Comparison of ENCODE assay signal across 8 mouse cellular contexts in the genomic region with DNA sequence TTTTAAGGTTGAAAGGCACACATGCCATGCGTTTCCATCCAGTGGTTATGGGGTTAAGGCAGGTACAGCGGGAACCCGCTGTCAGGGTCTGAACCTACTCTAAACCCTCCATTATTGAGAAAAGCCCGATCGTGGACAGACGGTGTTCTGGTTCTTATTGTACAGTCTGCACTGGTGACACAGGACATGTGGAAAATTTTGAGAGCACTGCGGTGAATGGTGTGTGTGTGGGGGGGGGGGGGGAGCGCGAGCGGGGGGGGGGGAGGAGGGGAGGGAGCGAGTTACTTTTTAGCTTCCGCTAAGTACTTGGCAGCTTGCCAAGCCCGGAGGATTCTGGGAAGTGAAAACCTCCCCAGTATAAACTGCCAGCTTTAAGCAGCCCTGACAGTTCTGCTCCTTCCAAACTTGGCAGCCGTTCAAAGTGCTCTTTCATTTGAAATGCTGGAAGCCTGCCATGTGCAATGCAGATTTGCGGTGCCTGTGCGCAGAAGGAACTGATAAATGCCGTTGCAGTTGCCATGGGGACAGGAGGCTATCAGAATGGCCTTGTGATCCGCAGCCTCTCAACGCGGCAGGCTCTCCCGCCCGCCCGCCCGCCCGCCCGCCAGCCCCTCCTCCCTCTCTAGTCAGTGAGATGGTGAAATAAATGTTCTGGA. TPM values are rescaled to one million over a fixed set of nuclear protein-coding genes. Genes with fewer than 3 reads are reported as not detected.
DNase-seq lines count a peak whose midpoint lies in the region; ATAC-seq and TF ChIP-seq lines count a peak whose summit lies in the region.

No protein-coding gene starts in this region.

- no peaks in the 10 kb centered on the region for H3K27me3 ChIP-seq in forebrain, embryonic 15.5 days
- no peaks in the 10 kb centered on the region for H3K27me3 ChIP-seq in liver, postnatal 0 days (ENCODE audit: insufficient read depth, low read length)
- no peaks in the 10 kb centered on the region for H3K27me3 ChIP-seq in neural tube, embryonic 13.5 days

- H3K4me1 ChIP-seq in ES-E14 (ENCODE audit: control insufficient read depth in 2 of 2, insufficient read depth in 2 of 2, low read length in 2 of 2, poor library complexity in 1 of 2), result peaks cover 27 to 42% of the 10 kb centered on the region in 2 experiments
- H3K4me1 ChIP-seq in forebrain, embryonic 15.5 days, result peaks cover 92% of the 10 kb centered on the region
- H3K4me1 ChIP-seq in liver, postnatal 0 days (ENCODE audit: insufficient read depth), result peaks cover 79% of the 10 kb centered on the region
- peaks cover 95% of the 10 kb centered on the region for H3K4me1 ChIP-seq in neural tube, embryonic 13.5 days (replicated peaks)

- TF ChIP-seq CTCF in liver, postnatal 0 days (IDR thresholded peaks at IDR 0.05; ENCODE audit: low read depth), result no peak

- H3K27ac ChIP-seq in ES-E14 (ENCODE audit: insufficient read depth, low read depth, low read length, poor library complexity, severe bottlenecking), result peak overlapping the region; percentile 78
- peak overlapping the region; percentile 100 for H3K27ac ChIP-seq in forebrain, embryonic 15.5 days (replicated peaks)
- peak overlapping the region; percentile 99 for H3K27ac ChIP-seq in liver, postnatal 0 days (ENCODE audit: low read depth)
- H3K27ac ChIP-seq in neural tube, embryonic 13.5 days (replicated peaks), result peak overlapping the region; percentile 100

- peak; percentile 89 for ATAC-seq in forebrain, embryonic 15.5 days (replicated peaks)
- peak; percentile 92 for ATAC-seq in liver, postnatal 0 days
- peak; percentile 90 for ATAC-seq in neural tube, embryonic 13.5 days (ENCODE audit: low read depth)

- in situ Hi-C loops in ES-E14 (cut with MboI; ENCODE audit: low sequenced_read_pairs in 2 of 2, unreplicated experiment in 2 of 2), result no loop called here

- TF ChIP-seq EP300 in liver, postnatal 0 days (IDR thresholded peaks at IDR 0.05; ENCODE audit: low read depth), result peak; percentile 91

- no peak for DNase-seq in ES-E14 (ENCODE audit: low read depth, low spot score)
- peak; percentile 97 for DNase-seq in cerebellum, adult 11-12 months
- peak; percentile 92 for DNase-seq in heart, postnatal 25 days (ENCODE audit: low spot score)
- peak; percentile 99 for DNase-seq in layer of hippocampus, adult 11-12 months (ENCODE audit: low spot score)
- peak; percentile 94 for DNase-seq in liver, postnatal 0 days
- peak; percentile 99 for DNase-seq in telencephalon, adult 2 months (ENCODE audit: low read depth, low spot score)

- no peaks in the 10 kb centered on the region for H3K9me3 ChIP-seq in ES-E14 (ENCODE audit: control insufficient read depth, insufficient read depth, low read depth, low read length)
- no peaks in the 10 kb centered on the region for H3K9me3 ChIP-seq in forebrain, embryonic 15.5 days
- H3K9me3 ChIP-seq in liver, postnatal 0 days (ENCODE audit: low read length), result no peaks in the 10 kb centered on the region
- no peaks in the 10 kb centered on the region for H3K9me3 ChIP-seq in neural tube, embryonic 13.5 days

- peak overlapping the region; percentile 70 for H3K9ac ChIP-seq in ES-E14 (ENCODE audit: insufficient read depth, low read depth, low read length, poor library complexity, severe bottlenecking)
- H3K9ac ChIP-seq in forebrain, embryonic 15.5 days (replicated peaks), result peak overlapping the region; percentile 60
- peak overlapping the region; percentile 74 for H3K9ac ChIP-seq in liver, postnatal 0 days (replicated peaks)
- peak overlapping the region; percentile 73 for H3K9ac ChIP-seq in neural tube, embryonic 13.5 days

- H3K4me2 ChIP-seq in forebrain, embryonic 15.5 days (replicated peaks), result peak overlapping the region; percentile 70
- H3K4me2 ChIP-seq in liver, postnatal 0 days (ENCODE audit: low read depth, low read length), result peak overlapping the region; percentile 92
- H3K4me2 ChIP-seq in neural tube, embryonic 13.5 days, result peak overlapping the region; percentile 63

- no peaks in the 10 kb centered on the region for H3K36me3 ChIP-seq in ES-E14 (ENCODE audit: control insufficient read depth, insufficient read depth, low read length, poor library complexity, severe bottlenecking)
- H3K36me3 ChIP-seq in forebrain, embryonic 15.5 days, result no peaks in the 10 kb centered on the region
- H3K36me3 ChIP-seq in liver, postnatal 0 days (replicated peaks; ENCODE audit: insufficient read depth, low read length), result no peaks in the 10 kb centered on the region
- H3K36me3 ChIP-seq in neural tube, embryonic 13.5 days, result no peaks in the 10 kb centered on the region

- intact Hi-C loops in heart, postnatal 25 days (cut with DNase I), result loop anchor here (2.0 kb wide), 1 partner anchor 60 kb away; no protein-coding TSS in a partner anchor

- 1% methylated on average over 21 of the region's 26 CpGs for WGBS in forebrain, embryonic 15.5 days
- WGBS in liver, postnatal 0 days (ENCODE audit: insufficient replicate concordance), result 0% methylated on average over 22 of the region's 26 CpGs
- under 1% methylated on average over 23 of the region's 26 CpGs for WGBS in neural tube, embryonic 13.5 days

- H3K4me3 ChIP-seq in ES-E14 (ENCODE audit: insufficient read depth in 1 of 2, low read depth in 1 of 2, low read length in 2 of 2, poor library complexity in 1 of 2, severe bottlenecking in 1 of 2), result peak overlapping the region; percentile 57 to 73
- peak overlapping the region; percentile 36 for H3K4me3 ChIP-seq in forebrain, embryonic 15.5 days
- H3K4me3 ChIP-seq in liver, postnatal 0 days (ENCODE audit: low read depth, low read length), result peak overlapping the region; percentile 58
- peak overlapping the region; percentile 30 for H3K4me3 ChIP-seq in neural tube, embryonic 13.5 days

TF ChIP-seq in ES-E14, 5 proteins besides CTCF, POLR2A, EP300 and RAD21:
- TF ChIP-seq ZNF384 (IDR thresholded peaks at IDR 0.05; ENCODE audit: low read depth, low read length) (no peak), CHD2 (IDR thresholded peaks at IDR 0.05; ENCODE audit: low read depth, low read length) (no peak), ZC3H11A (IDR thresholded peaks at IDR 0.05; ENCODE audit: borderline replicate concordance, low read depth, low read length) (no peak), HCFC1 (IDR thresholded peaks at IDR 0.05; ENCODE audit: borderline replicate concordance, insufficient read depth, low read length) (no peak), MAFK (IDR thresholded peaks at IDR 0.05; ENCODE audit: insufficient read depth, low read depth, low read length) (no peak)

RNA-seq across cellular contexts. Expression of gene Irf2bpl, which starts 9.7 kb away (rescaled TPM):
- 39.5 and 43.2 TPM in 2 replicates for total RNA-seq in ES-E14 (2012; rRNA removed)
- 94.9 and 95.8 TPM in 2 replicates for polyA plus RNA-seq in forebrain, embryonic 15.5 days (2015; fragmentation: Nextera tagmentation; extraction: Ambion mirVana)
- total RNA-seq in heart, postnatal 25 days (2021), result 10 to 100 TPM; 33.3 to 36.9 TPM
- 5.0 and 5.3 TPM in 2 replicates for polyA plus RNA-seq in liver, postnatal 0 days (2015; fragmentation: Nextera tagmentation; extraction: Ambion mirVana)
- polyA plus RNA-seq in neural tube, embryonic 13.5 days (2015; fragmentation: Nextera tagmentation; extraction: Ambion mirVana), result 59.9 and 60.7 TPM in 2 replicates

RNA-seq across cellular contexts. Expression of gene Cipc, which starts 52.5 kb away (rescaled TPM):
- total RNA-seq in ES-E14 (2012; rRNA removed), result 26.5 and 27.6 TPM in 2 replicates
- polyA plus RNA-seq in forebrain, embryonic 15.5 days (2015; fragmentation: Nextera tagmentation; extraction: Ambion mirVana), result 53.6 and 55.3 TPM in 2 replicates
- 10 to 100 TPM; 41.1 to 48.6 TPM for total RNA-seq in heart, postnatal 25 days (2021)
- 4.4 and 4.7 TPM in 2 replicates for polyA plus RNA-seq in liver, postnatal 0 days (2015; fragmentation: Nextera tagmentation; extraction: Ambion mirVana)
- polyA plus RNA-seq in neural tube, embryonic 13.5 days (2015; fragmentation: Nextera tagmentation; extraction: Ambion mirVana), result 39.2 and 45.6 TPM in 2 replicates
